Mouse (Mus musculus) layer of hippocampus, postnatal 36 days (tissue): ENCODE data around the gene Nfe2l3. TPM values are rescaled to one million over a fixed set of nuclear protein-coding genes. Genes with fewer than 3 reads are reported as not detected.
"Not testable (repeated sequence)": the region's sequence is repeated elsewhere in the genome, so short reads cannot be mapped to it uniquely, and the experiment has no call there.

ENCODE experiments used
- DNase-seq, 2 experiments: peaks; one replicate each; pipeline ENCODE4 v3.0.0; 2022
- total RNA-seq, 2 experiments: library from RNA; stranded (reverse); gene quantifications; 2 replicates each; pipeline ENCODE4 v1.2.3; 2021

Nfe2l3 gene
- total RNA-seq: 1 to 10 TPM; 2.0 TPM

- peak in 1 of 2 experiments; percentile 35 for DNase-seq
These were observed at the start of gene Nfe2l3 for GRCm38 (mm10) chr6:51432535-51433397. TSS of gene Nfe2l3 (plus strand) at chr6:51432670.

DNA sequence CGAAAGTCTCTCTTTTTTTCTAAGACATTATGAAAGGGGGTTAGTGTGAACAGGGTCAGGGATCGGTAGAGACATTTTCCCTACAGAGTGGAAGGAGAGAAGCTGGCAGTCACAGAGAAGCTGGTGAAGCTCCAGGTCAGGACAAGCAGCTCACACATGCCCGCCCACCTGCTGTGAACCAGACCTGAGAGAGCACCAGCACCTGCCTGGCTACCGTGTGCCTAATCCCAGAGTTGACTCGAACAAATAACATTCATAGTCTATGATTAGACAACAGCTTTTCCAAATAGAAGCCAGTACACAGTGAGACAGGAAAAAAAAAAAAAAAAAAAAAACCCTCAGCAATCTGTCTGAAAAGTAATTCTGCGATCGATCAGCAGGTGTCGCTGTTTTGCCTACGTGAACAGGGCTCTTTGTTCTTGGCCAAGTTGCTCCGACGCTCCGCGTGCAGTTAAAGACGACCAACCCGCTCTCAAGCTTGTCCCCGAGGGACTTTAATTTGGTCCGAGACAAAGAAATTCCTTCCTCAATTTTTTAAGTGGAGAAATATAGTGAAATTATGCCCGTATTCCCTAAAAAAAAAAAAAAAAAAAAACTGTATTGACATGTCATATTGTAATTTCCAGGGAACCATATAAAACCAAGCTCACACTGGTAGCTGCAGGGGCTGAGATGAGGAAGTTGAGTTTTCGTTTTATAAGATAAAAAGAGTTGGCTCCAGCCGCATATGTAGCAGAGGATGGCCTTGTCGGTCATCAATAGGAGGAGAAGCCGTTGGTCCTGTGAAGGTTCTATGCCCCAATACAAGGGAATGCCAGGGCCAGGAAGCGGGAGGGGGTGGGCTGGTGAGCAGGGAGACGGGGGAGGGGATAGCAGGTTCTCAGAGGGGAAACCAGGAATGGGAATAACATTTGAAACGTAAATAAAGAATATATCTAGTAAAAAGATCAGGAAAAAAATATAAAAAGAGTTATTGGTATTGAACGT, 48.4 kb upstream of the Nfe2l3 start:
- peak; percentile 64 to 79 for DNase-seq

DNA sequence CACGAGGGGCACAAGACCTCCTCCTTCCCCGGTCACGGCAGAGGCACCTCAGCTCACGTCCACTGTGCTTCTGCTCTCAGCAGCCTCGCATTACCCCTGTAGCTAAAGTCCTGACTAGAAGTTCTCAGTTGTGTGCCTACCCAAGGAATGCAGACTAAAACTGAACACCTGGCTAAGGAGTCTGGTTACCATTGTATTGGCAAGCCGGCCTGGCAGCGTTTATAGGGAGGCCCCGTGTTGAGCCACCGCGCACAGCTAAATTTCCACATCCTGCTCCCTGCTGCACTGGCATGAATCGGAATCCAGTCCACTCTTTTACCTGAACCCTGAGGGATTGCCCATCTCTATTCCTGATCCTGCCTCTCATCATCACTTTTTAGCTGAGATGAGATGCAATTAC, 42.0 kb upstream of the Nfe2l3 start:
- DNase-seq: no peak

- DNase-seq: no peak
These were observed 40.5 kb upstream of the Nfe2l3 start for GRCm38 (mm10) chr6:51391816-51392490.

GRCm38 (mm10) chr6:51393341-51394128, 38.9 kb upstream of the Nfe2l3 start:
- DNase-seq: no peak

DNA sequence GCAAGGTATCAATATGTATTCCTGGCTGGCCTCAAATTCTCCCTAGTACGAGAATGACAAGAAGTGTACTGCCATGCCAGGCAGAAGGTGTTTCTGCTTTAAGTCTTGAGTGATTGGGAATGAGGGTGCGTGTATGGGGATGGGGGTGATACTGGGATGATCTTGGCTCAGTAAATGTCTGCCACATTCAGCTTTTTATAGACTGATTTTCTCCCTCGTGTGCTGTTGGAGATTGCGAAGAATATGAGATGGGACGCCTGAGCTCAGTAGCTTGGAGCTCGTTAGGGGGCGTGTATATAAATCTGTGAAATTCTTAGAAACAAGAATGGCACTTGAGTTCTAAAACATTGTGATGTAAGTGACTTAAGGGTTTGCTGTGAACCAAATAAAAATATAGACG, 38.1 kb upstream of the Nfe2l3 start:
- DNase-seq: not testable (repeated sequence)

DNA sequence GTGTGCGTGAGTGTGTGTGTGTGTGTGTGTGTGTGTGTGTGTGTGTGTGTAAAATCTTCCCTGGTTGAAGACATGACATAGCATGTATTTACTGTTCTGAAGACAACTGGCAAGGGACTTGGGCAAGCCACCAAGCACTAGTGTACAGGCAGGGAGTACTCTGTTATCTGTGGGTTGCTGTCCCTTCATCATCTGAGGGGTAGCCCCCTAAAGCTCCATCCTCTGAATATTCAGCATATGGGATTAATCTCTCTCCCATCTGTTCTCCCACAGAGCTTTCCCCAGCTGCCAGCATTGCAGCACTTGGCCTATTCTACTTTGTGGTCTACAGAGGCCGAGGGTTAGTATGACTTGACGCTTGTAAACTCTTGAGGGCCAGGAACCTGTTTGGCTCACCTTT, 37.5 kb upstream of the Nfe2l3 start:
- DNase-seq: not testable (repeated sequence)

DNA sequence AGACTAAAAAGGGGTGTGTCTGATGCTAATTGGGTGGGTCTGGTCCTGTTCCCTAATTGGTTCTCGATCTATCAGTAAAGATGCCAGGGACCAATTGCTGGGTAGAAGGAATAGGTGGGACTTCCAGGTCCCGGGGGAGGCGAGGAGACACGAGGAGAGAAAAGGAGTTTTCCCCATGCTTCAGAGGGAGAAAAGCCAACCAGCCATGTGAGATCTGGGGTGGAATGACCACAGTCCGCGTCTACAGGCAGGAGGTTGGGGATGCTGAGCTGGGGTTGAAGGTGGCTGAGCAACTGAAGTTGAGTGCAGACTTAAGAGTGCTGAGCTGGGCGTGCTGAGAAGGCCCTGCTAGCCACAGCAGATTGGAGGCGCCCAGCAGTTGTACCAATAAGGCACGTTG, 37.0 kb upstream of the Nfe2l3 start:
- DNase-seq: no peak

DNA sequence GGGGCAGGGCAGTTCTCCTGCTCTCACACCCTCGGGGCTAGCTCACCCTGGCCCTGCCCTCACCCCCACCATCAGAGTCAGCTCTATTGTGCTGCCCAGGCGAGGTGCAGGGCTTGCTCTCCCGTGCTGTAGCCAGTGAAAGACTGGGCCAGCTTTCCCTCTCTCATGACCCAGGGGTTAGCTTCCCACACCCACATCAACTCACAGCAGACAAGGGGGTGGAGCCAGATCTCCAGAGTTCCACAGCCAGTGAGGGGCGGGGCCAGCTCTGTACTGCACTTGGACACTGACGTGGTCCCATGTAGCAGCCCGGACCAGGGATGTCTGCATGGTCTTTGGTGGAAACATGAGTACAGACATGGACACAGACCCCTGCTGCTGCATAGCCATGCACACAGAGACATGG, 33.4 kb upstream of the Nfe2l3 start:
- no peak for DNase-seq

GRCm38 (mm10) chr6:51401294-51401693, 31.2 kb upstream of the Nfe2l3 start:
- DNase-seq: no peak

GRCm38 (mm10) chr6:51403598-51403997, 28.9 kb upstream of the Nfe2l3 start:
- no peak for DNase-seq

- DNase-seq: no peak
These were observed 28.0 kb upstream of the Nfe2l3 start for GRCm38 (mm10) chr6:51404502-51404901.

DNA sequence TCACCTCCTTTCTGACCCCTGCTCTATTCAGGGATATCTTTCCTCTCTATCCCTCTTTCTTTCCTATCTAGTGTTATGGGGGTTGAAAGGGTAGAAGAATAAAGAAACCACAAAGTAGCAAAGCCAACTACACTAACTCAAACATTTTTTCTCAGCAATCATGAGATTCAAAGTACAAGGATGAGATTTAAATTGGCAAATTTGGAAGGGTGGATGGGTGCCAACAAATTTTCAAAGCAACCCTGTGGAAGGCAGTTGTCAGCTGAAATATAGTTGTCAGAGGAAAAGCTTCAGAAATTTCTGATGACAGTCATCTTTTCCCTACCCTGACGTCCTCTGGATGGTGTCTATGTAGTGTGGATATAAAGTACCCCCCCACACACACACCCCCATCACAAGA, 16.0 kb upstream of the Nfe2l3 start:
- DNase-seq: no peak

GRCm38 (mm10) chr6:51417306-51417936, 15.0 kb upstream of the Nfe2l3 start:
- no peak for DNase-seq

DNA sequence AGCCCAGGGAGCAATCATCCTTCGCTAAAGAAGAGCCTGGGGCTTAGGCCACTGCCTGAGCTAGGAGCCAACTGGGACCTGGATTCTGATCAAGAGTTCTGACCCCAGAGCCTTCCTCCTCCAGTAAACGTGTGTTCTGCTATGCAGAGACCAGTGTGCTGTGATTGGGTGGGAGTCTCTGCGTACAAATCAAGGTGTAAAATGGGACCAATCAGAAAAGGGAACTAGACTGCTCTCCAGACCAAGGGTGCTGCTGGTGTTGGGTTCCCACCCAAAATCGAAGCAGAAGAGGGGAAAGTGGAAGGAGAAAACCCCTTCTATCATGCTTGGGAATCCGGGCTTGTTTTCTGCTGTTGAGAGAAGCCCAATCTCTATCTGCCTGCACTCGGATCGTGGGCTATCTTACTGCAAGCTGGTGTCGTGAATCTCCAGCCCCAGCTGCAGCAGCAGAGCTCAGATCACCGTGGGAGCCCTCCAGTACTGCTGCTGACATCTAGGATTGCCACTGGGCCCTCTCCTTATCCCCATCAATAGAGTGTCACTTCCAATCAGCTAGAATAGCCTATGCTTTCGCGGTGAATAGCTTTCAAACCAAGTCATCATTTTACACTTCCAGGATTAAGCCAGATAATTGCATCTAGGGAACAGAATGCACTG, 8.9 kb upstream of the Nfe2l3 start:
- DNase-seq: no peak

DNA sequence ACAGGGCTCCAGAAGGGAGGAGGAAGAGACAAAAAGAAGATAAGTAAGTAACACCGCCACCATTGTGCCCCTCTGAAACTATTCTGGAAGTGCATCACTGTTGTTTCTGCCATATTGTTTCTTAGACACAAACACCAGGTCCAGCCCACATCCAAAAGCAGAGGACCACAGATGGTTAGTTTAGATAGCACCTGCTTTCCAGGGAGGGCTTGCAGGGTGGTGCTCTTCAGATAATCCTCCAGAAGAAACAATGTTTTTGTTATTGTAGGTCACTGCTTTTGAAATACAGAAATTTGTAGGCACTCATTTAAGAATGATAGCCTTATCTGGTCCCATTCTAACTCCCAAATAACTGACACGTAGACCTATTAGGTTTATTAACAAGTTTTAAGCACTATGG, 7.9 kb upstream of the Nfe2l3 start:
- DNase-seq: no peak

DNA sequence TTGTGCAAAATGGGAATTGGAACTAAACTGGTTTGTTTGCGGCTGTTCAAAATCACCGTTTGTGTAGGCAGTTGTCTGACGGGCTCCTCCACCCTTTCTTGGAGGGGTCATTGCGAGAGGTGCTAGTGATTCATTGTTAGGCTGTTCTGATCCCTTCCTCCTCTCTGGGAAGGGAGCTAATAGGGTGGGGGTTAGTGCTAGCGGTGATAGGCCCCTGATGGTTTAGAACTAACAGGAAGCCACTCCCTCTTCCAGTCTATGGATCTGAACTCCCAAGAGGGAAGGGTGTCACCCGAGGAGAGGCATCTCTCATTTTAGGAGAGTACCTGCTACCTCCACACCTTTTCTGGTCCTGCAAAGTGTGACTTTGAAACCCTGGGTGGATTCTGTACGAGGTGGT, 1.8 kb downstream of the Nfe2l3 start:
- no peak for DNase-seq

GRCm38 (mm10) chr6:51437665-51438064, 5.2 kb downstream of the Nfe2l3 start:
- DNase-seq: no peak

DNA sequence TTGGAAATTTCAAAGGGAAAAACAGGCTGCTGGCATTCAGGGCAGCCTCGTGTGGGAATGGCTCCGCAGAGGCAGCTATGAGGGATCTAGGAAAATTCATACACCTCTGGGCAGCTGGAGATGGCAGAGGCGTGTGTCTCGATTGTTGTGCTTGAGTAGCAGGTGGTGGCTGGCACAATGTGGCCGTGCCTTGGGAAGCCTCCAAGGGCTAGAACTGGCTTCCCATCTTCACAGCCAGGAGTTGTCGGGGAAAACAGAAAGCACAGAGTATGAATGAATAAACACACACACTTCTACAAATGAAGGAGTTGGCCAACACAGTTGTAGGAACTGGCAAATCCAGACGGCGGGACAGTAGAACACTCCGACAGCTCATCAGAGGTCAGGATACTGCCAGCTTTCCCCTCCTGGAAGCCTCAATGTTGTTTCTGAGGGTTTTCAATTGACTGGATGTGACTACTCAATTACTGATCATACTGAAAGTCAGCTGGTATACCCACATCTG, 6.4 kb downstream of the Nfe2l3 start:
- DNase-seq: no peak

DNA sequence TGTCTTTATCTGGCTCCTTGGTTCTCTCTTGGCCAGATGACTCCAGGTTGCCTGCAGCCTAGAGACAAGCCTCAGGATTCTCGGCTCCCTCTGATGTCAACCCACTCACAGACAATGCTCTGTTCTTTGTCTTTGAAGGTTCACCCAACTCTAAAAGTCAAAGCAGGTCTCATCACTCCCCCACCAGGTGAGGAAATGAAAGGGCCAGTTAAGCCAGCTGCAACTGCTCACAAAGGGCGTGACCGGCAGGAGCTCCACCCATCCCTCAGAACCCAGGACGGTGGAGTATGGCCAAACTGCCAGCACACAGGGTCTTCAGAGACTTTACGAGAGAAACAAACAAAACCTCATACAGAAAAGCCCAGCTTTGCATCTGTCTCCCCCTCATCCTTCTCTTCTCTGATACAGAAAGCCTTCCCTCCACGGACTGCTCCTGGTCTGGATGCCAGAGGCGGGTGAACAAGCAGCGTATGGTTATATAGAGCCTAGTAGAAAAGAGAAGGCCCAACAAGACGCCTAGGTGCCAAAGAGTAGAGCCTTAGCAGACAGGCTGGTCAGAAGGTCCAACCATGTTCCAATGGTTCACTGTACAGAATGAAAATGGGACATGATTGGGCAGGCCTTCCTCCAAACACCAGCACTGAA, 9.8 kb downstream of the Nfe2l3 start:
- no peak for DNase-seq
